Mouse (Mus musculus): Measurements from ENCODE around the gene Sema6d.

DNA sequence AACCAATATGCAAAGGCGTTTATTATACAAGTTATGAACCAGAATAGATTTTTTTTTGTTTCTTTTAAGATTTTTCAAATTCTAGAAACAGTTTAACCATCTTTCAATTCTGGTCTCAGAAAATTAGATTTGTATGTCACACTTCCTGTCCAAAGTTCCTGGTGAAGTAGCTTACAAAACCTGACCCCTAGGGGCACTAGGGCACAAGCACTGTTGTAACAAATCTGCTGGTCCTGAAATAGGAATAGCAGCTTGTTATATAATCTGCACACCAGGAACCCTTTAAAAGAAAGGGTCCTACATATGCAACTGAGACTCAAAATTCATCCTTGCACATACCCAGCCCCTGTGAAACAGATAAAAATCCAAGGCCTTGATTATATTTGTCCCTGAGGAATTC lies 298.5 kb downstream of the Sema6d start:
- TF ChIP-seq POLR2A (IDR thresholded peaks at IDR 0.05; ENCODE audit: borderline replicate concordance, insufficient read depth, low read length) (no peak), CTCF (IDR thresholded peaks at IDR 0.05; ENCODE audit: borderline replicate concordance, insufficient read depth, low read depth, low read length) (no peak)
